Mouse (Mus musculus) hindbrain, embryonic 12.5 days (tissue): ENCODE measurements around the gene Amn1. TPM values are rescaled to one million over a fixed set of nuclear protein-coding genes. Genes with fewer than 3 reads are reported as not detected.
"Not testable (repeated sequence)": the region's sequence is repeated elsewhere in the genome, so short reads cannot be mapped to it uniquely, and the experiment has no call there.

Experiments
- ATAC-seq: fragments of 200-750 bp; cut with Nextera tagmentation; 2 replicates; pipeline ENCODE4 v1.8.0; 2017; ENCODE audit warnings: moderate TSS enrichment; ENCODE audit not compliant: low FRiP score
- H3K27ac ChIP-seq: fragments of 300-500 bp; sonication (generic); 2 replicates; pipeline ENCODE4 v1.5.1; 2016; ENCODE audit warnings: mild to moderate bottlenecking
- H3K27me3 ChIP-seq: fragments of 300-500 bp; sonication (generic); 2 replicates; pipeline ENCODE4 v1.6.1; 2016; ENCODE audit warnings: mild to moderate bottlenecking
- H3K36me3 ChIP-seq: fragments of 300-500 bp; sonication (generic); 2 replicates; pipeline ENCODE4 v1.6.1; 2016; ENCODE audit warnings: mild to moderate bottlenecking
- H3K4me1 ChIP-seq: fragments of 300-500 bp; sonication (generic); 2 replicates; pipeline ENCODE4 v1.6.1; 2016
- H3K4me2 ChIP-seq: fragments of 300-500 bp; sonication (generic); replicated peaks from 2 replicates; pipeline ENCODE4 v1.6.1; 2016; ENCODE audit warnings: mild to moderate bottlenecking
- H3K4me3 ChIP-seq: fragments of 300-500 bp; sonication (generic); 2 replicates; pipeline ENCODE4 v1.5.1; 2016; ENCODE audit warnings: mild to moderate bottlenecking
- H3K9ac ChIP-seq: fragments of 300-500 bp; sonication (generic); 2 replicates; pipeline ENCODE4 v1.6.1; 2016; ENCODE audit warnings: mild to moderate bottlenecking, moderate library complexity
- H3K9me3 ChIP-seq: fragments of 300-500 bp; sonication (generic); replicated peaks from 2 replicates; pipeline ENCODE4 v1.6.1; 2016; ENCODE audit warnings: mild to moderate bottlenecking
- WGBS: fragments of 180-500 bp; shearing (Covaris S2); methylation state at CpG from one replicate; pipeline ENCODE4 v1.1.7; 2016; 5-methylcytosine and 5-hydroxymethylcytosine counted together
- polyA plus RNA-seq: library from polyadenylated mRNA; unstranded; fragments of >200 nt; fragmentation: Nextera tagmentation; extraction: Ambion mirVana; gene quantifications from 2 replicates; pipeline ENCODE4 v1.2.1, GENCODE M21; 2016

Amn1 gene
- polyA plus RNA-seq, 1 experiment from 2014 or later = 79.8 TPM

DNA sequence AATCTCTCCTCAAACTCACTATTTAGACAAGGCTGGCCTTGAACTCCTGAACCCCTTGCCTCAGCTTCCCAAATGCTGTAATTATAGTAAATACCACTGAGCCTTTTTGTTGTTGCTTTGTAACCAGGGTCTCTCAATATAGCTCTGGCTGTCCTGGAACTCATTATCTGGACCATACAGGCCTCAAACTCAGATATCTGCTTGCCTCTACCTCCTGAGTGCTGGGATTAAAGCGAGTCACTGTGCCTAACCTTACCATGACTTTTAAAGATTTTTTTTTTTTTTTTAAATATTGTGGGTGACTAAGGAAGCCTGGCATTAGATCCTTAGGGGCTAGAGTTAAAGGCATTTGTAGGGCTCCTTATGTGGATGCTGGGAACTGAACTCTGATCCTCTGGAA, 4.5 kb downstream of the Amn1 start:
- 94% methylated on average over 1 of the region's 1 CpGs for WGBS
- Histone ChIP-seq H3K4me3 (no peak overlapping the region), H3K9ac (no peak overlapping the region), H3K4me2 (no peak overlapping the region), H3K27me3 (no peaks in the 10 kb centered on the region), H3K27ac (no peak overlapping the region), H3K9me3 (peaks cover under 1% of the 10 kb centered on the region; the same call in 1 of the 2 replicates), H3K36me3 (peaks cover 44% of the 10 kb centered on the region), H3K4me1 (peaks cover 14% of the 10 kb centered on the region)
- no peak for ATAC-seq

DNA sequence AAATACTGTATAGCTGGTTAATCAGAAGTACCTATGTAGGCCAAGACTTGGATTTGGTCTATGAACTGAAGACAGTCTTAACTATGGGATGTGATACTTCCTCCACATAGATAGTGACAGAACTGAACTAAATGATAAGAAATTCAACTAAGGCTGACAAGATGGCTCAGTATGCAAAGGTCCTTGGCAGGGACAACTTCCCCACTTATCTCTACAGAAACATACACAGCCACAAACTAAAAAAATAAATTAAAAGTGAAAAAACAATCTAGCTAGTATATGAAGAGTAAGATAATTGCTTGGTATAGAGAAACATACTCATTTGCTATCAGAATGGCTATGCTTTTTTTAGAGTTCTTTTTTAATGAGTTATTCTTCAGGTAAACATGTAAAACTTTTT, 9.4 kb downstream of the Amn1 start:
- Histone ChIP-seq H3K9me3 (peaks cover 8% of the 10 kb centered on the region; the same call in 1 of the 2 replicates), H3K36me3 (peaks cover 85% of the 10 kb centered on the region), H3K4me2 (no peak overlapping the region), H3K9ac (no peak overlapping the region), H3K4me1 (no peaks in the 10 kb centered on the region), H3K27me3 (no peaks in the 10 kb centered on the region), H3K27ac (no peak overlapping the region), H3K4me3 (no peak overlapping the region)
- no peak for ATAC-seq

DNA sequence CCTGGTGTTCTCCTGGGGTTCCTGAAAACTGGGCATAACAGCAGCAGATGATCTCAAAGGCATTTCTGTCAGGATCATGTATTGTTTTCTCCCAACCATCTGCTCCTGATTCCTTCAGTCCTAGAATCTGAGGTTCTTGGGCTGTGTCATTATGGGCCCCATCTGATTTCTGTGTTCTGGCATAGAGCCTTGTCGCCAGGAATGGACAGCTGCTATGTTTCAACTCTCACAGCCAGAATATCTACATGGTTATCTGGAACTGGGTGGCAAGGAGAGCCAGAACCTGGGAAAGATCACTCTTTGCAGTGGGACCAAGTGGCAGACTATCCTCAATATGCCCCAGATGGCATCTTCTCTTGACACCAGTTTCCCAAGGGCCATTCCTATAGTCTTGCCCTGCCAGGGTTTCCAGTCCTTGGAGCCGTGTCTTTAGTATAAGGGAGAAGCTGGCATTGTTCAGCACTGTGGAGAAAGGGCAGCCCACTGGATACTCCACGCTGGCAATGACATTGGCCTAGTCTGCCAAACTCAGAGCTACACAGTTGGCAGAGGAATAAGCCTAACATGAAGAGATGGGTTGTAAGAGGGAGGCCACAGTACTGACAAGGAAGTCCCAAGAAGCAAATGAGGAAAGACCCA, 13.5 kb downstream of the Amn1 start:
- ATAC-seq = no peak
- Histone ChIP-seq H3K36me3 (peaks cover 66% of the 10 kb centered on the region), H3K27me3 (no peaks in the 10 kb centered on the region), H3K27ac (no peak overlapping the region), H3K9me3 (peaks cover 8% of the 10 kb centered on the region; the same call in 1 of the 2 replicates), H3K4me1 (no peaks in the 10 kb centered on the region), H3K4me3 (no peak overlapping the region), H3K4me2 (no peak overlapping the region), H3K9ac (no peak overlapping the region)
- WGBS = 93% methylated on average over 3 of the region's 3 CpGs

DNA sequence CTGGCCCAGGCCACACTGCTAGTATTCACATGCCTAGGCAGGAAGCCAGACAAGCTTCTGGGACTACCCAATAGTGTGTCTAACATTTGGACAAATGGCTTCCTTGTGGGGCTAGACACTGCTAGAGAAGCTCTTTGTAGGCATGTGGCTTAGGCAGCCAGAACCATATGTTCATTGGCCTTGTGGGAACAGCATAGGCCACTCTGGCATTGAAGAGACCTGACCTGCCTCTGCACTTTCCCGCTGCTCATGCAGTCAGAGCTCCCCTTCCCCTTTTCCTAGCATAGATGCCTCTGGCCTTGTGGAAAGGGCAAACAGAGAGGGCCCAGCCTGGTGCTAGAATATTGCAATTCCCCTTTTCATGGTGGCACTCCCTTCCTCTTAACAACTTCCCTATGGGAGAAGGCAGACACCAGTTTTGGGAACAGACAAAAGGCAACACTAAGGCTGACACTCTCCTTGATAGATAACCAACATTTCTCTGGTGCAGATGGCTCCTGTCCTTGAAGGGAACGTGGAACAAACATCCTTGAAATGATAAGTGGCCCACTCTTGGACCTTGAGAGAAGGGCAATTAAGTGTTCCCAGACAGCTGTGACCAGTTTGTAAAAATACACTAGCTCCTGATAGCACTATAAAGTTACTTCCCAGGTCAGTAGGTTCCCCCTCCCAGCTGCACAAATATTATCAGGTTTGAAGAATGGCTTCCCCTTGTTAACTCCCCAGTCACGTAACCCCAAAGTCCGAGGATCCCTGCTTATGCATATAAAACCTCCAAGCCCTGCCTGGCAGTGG, 14.5 kb downstream of the Amn1 start:
- no peak overlapping the region for H3K27ac ChIP-seq
- H3K4me3 ChIP-seq = no peak overlapping the region
- no peaks in the 10 kb centered on the region for H3K4me1 ChIP-seq
- no peaks in the 10 kb centered on the region for H3K27me3 ChIP-seq
- H3K9me3 ChIP-seq = peaks cover 8% of the 10 kb centered on the region; the same call in 1 of the 2 replicates
- WGBS = 76% methylated on average over 4 of the region's 4 CpGs
- peaks cover 63% of the 10 kb centered on the region for H3K36me3 ChIP-seq
- ATAC-seq = no peak
- H3K4me2 ChIP-seq = no peak overlapping the region
- H3K9ac ChIP-seq = no peak overlapping the region

DNA sequence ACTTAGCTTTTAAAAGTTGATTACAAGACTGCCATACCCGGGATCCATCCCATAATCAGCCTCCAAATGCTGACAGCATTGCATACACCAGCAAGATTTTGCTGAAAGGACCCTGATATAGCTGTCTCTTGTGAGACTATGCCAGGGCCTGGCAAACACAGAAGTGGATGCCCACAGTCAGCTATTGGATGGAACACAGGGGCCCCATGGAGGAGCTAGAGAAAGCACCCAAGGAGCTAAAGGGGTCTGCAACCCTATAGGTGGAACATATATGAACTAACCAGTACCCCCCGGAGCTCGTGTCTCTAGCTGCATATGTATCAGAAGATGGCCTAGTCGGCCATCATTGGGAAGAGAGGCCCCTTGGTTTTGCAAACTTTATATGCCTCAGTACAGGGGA, 18.5 kb downstream of the Amn1 start:
- H3K27me3 ChIP-seq, H3K9ac ChIP-seq, ATAC-seq, H3K27ac ChIP-seq, H3K4me1 ChIP-seq, H3K4me2 ChIP-seq, H3K4me3 ChIP-seq, H3K9me3 ChIP-seq: not testable (repeated sequence)
- H3K36me3 ChIP-seq = peaks cover 52% of the 10 kb centered on the region
- WGBS = 96% methylated on average over 4 of the region's 4 CpGs

DNA sequence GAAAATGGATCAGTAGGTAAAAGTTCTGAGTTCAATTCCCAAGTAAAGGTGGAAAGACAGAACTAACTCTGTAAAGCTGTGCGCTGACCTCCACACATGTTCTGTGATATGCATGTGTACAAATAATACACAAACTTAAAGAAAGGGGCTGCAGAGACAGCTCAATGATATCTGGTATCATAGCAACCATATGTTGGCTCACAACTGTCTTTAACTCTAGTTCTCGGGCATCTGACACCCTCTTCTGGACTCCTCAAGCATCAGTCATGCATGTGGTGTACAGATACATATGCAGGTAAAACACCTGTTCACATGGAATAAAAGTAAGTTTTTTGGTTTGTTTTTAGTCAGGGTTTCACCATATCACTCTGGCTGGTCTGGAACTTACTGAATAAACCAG, 20.1 kb downstream of the Amn1 start:
- H3K9ac ChIP-seq = no peak overlapping the region
- no peak overlapping the region for H3K27ac ChIP-seq
- H3K36me3 ChIP-seq = peaks cover 50% of the 10 kb centered on the region
- no peaks in the 10 kb centered on the region for H3K4me1 ChIP-seq
- no peaks in the 10 kb centered on the region for H3K9me3 ChIP-seq
- no peak overlapping the region for H3K4me3 ChIP-seq
- no peak for ATAC-seq
- H3K4me2 ChIP-seq = no peak overlapping the region
- no peaks in the 10 kb centered on the region for H3K27me3 ChIP-seq
- 91% methylated on average over 2 of the region's 2 CpGs for WGBS

DNA sequence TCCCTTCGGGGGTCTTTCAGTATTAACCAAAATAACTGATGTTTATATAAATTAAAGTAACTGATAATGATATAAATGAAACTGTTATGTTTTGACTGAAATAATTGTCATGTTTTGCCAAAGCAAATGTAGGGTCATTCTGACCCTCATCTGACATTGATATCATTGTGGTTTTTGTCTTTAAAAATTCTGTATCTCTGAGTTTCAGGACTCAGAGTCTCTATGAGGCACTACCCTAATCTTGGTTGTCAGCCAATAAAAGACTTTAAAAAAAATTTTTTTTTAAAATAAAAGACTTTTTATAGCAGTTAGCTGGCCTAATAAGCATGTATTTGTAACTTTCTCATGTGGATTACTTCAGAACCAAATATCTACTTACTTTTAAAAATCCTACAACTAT, 20.8 kb downstream of the Amn1 start:
- Histone ChIP-seq H3K27me3 (no peaks in the 10 kb centered on the region), H3K27ac (no peak overlapping the region), H3K9me3 (no peaks in the 10 kb centered on the region), H3K4me2 (no peak overlapping the region), H3K4me3 (no peak overlapping the region), H3K9ac (no peak overlapping the region), H3K36me3 (peaks cover 50% of the 10 kb centered on the region), H3K4me1 (no peaks in the 10 kb centered on the region)
- WGBS = 97% methylated on average over 1 of the region's 1 CpGs
- ATAC-seq = no peak

DNA sequence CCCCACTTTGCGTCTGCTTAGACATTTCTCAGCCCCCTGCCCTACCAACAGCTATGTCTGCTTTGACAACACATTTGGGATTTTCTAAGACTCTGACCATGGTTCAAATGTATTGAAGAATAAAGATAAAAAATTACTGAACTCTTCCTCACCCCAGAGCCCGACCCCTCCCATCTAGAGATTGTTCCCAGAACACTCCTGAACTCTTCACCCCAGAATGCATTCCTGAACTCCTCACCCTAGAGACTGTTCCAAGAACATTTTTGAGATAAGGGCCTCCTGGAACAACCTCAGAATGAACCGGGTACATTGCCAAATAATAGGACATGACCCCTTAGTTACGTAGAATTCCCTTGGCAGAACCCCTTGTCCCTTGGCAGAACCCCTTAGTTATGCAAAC, 21.5 kb downstream of the Amn1 start:
- not testable (repeated sequence) for H3K9ac ChIP-seq, ATAC-seq, H3K27me3 ChIP-seq, H3K4me2 ChIP-seq, H3K4me3 ChIP-seq, H3K9me3 ChIP-seq, H3K27ac ChIP-seq, H3K4me1 ChIP-seq
- H3K36me3 ChIP-seq = peaks cover 57% of the 10 kb centered on the region
- WGBS = 86% methylated on average over 4 of the region's 4 CpGs

DNA sequence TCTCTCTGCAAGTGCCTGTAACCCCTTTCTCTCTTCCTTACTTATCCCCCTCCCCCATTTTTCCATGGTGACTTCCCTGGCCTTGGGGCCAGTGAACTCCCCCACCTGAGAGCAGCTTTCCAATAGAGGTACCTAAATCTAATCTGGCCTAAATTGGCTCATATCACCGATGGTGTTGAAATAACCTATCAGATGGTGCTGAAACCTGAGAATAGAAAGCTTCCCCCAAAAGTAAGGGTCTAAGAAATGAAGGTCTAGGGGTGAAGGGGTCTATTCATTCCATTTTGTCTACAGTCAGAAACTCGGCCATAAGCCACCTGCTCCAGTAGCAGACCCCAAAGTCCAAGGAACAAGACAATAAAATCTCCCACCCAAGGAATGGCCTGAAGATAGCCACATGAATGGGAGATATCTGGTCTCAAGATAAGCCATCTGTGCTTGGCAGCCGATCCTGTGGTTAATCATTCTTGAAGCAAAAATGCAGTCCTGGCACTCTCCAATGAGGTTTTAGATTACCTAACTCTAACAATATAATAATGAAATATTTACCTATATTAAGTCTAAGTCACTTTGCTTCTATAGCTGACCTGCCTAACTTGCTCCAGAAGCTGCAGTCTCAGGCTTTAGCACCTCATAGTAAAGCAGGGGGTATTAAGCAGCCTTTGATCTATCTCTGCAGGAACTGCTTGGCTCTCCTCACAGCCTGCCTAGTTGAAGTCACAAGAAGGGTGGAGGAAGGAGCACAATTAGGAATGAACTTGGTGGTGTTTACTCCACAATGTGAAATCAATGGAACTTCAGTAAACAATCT, 33.3 kb downstream of the Amn1 start:
- H3K9me3 ChIP-seq = no peaks in the 10 kb centered on the region
- no peak for ATAC-seq
- no peaks in the 10 kb centered on the region for H3K4me1 ChIP-seq
- H3K4me2 ChIP-seq = no peak overlapping the region
- H3K27me3 ChIP-seq = no peaks in the 10 kb centered on the region
- H3K9ac ChIP-seq = no peak overlapping the region
- H3K4me3 ChIP-seq = no peak overlapping the region
- no peak overlapping the region for H3K27ac ChIP-seq
- peaks cover 36% of the 10 kb centered on the region for H3K36me3 ChIP-seq
- WGBS = 60% methylated on average over 3 of the region's 3 CpGs

DNA sequence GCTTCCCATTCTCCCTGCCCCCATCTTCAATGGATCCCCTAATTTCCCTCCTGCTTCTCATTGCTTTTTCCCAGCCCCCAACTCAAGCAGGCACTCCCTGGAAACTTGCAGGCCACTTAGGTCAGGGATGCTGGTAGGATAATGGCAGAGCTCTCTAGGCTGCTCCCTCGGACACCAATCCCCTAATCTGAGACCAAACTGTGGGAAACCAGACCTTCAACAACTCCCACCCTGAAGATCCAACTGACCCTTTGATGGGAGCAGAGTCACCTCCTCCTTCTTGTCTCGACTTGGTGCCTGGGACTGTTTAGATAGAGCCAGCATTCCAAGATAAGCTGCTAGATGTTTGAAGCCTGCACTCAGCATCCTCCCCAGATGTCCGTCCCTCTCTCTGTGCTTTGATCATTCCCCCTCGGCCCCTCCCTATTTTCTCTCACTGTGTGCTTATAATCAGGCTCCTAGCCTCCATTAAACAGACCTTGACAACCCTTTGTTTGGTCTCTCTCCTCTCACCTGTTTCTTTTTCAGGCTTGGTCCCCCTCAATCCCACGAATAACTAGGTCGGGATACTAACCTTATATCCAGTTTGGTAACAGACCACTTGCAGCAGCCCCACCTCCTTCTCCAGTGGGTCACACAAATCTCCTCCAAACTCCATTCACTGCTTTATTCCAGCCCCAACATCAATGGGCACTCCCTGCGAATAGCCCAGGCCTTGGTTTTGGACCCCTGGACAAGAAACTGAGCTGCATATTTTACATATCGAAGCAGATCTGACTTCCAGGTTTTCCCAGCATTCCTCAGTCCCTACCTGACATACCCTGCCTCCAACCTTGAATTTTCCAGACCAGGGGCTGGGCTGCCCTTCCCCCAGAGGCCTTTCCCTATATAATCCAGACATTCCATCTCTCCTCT, 34.1 kb downstream of the Amn1 start:
- Histone ChIP-seq H3K36me3 (peaks cover 31% of the 10 kb centered on the region), H3K9ac (no peak overlapping the region), H3K27ac (no peak overlapping the region), H3K4me1 (no peaks in the 10 kb centered on the region), H3K4me3 (no peak overlapping the region), H3K4me2 (no peak overlapping the region), H3K27me3 (no peaks in the 10 kb centered on the region), H3K9me3 (no peaks in the 10 kb centered on the region)
- WGBS = 21% methylated on average over 8 of the region's 8 CpGs
- no peak for ATAC-seq

DNA sequence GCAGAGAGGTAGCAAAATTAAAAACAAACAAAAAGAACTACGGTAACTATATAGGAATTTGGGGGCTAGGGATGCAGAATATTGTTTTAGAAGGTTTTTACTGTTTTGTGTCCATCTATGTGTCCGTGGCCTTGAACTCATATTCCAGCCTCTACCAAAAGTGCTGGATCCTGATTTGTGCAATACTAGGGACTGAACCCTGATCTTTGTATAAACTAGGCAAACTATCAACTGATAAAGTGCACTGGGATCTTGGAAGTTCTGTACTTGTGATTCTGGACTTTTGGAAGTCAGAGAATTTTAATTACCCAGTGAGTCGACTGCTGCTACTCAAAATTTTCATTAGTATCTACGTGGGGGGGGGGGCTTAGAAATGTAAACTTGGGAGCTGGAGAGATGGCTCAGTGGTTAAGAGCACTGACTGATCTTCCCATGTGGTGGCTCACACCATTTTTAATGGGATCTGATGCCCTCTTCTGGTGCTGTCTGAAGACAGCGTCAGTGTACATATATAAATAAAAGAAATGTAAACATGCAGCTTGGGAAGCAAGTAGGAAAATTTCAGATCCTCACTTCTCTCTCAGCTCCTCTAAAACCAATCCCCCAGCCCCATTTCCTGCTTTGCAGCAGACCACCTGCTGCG, 34.9 kb downstream of the Amn1 start:
- Histone ChIP-seq H3K4me3 (no peak overlapping the region), H3K27me3 (no peaks in the 10 kb centered on the region), H3K27ac (no peak overlapping the region), H3K4me1 (no peaks in the 10 kb centered on the region), H3K36me3 (peaks cover 25% of the 10 kb centered on the region), H3K9ac (no peak overlapping the region), H3K4me2 (no peak overlapping the region), H3K9me3 (no peaks in the 10 kb centered on the region)
- 44% methylated on average over 6 of the region's 6 CpGs for WGBS
- no peak for ATAC-seq
